ENCODE assay signal across 18 mouse cellular contexts in the genomic region with DNA sequence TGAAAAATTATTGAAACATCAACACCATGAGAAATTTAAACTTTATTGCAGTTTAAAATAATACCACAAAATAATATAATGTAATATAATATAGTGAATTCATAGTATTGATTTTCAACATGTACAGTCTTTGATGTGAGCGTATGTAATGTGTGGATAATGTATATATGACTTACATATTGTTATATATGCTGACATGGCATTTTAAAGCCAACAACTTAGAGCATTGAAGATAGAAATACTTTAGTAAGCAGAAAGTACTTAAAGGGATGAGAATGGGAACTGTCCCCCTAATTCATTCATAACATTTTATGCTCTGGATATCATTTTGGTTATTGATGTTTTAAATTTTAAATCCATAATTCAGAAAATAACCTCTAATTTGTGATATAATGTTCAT. TPM values are rescaled to one million over a fixed set of nuclear protein-coding genes. Genes with fewer than 3 reads are reported as not detected.
"Had no signal": no experiment of that assay in that cellular context is flagged by ENCODE, and none has a peak within 500 bp of the region (broad histone marks: within the 10 kb centered on the region; RNA-seq: fewer than 3 reads in every experiment).

No protein-coding gene starts in this region.

- H3K27ac ChIP-seq: neural tube, embryonic 13.5 days; neural tube, embryonic 15.5 days; stomach, embryonic 15.5 days; stomach, postnatal 0 days had no signal

- DNase-seq: retina, postnatal 1 day; right cerebral cortex, adult 18-20 months; right cerebral cortex, postnatal 14 days; right cerebral cortex, postnatal 25 days; right cerebral cortex, postnatal 4 days; spleen, adult 18-20 months; thymus, adult 18-20 months; thymus, adult 2 months; thymus, postnatal 14 days; thymus, postnatal 25 days; thymus, postnatal 36 days; thymus, postnatal 4 days had no signal

- H3K36me3 ChIP-seq: neural tube, embryonic 13.5 days; neural tube, embryonic 15.5 days; stomach, embryonic 15.5 days had no signal

- H3K4me3 ChIP-seq: neural tube, embryonic 13.5 days; neural tube, embryonic 15.5 days; stomach, embryonic 15.5 days had no signal

- H3K9me3 ChIP-seq: neural tube, embryonic 13.5 days; neural tube, embryonic 15.5 days; stomach, embryonic 15.5 days had no signal

- H3K9ac ChIP-seq: neural tube, embryonic 13.5 days; neural tube, embryonic 15.5 days; stomach, embryonic 15.5 days had no signal

- H3K4me1 ChIP-seq: neural tube, embryonic 13.5 days; neural tube, embryonic 15.5 days; stomach, embryonic 15.5 days had no signal

- H3K27me3 ChIP-seq: neural tube, embryonic 13.5 days; neural tube, embryonic 15.5 days; stomach, embryonic 15.5 days had no signal

- H3K4me2 ChIP-seq: neural tube, embryonic 13.5 days; neural tube, embryonic 15.5 days; stomach, embryonic 15.5 days had no signal

RNA-seq across cellular contexts. Expression of a gene that starts 35.5 kb away (rescaled TPM):
- total RNA-seq: neutrophil, adult 5-6 weeks had no signal
- polyA plus RNA-seq: testis, adult 2 months had no signal
